Mouse (Mus musculus): ENCODE measurements around the gene Cyp2c38. TPM values are rescaled to one million over a fixed set of nuclear protein-coding genes. Genes with fewer than 3 reads are reported as not detected.
"Not testable (repeated sequence)": the region's sequence is repeated elsewhere in the genome, so short reads cannot be mapped to it uniquely, and the experiment has no call there.

The Cyp2c38 gene
- not detected in 2 replicates for total RNA-seq (2014; rRNA removed; ENCODE audit: low replicate concordance)
- not detected in 2 replicates for polyA plus RNA-seq (2015; fragmentation: Nextera tagmentation; extraction: Ambion mirVana)

- TF ChIP-seq CTCF (IDR thresholded peaks at IDR 0.05; ENCODE audit: low read depth): no peak
- TF ChIP-seq EP300 (IDR thresholded peaks at IDR 0.05; ENCODE audit: low read depth): no peak
- Histone ChIP-seq H3K4me1 (ENCODE audit: control insufficient read depth, insufficient read depth) (no peaks in the 10 kb centered on the region), H3K27me3 (ENCODE audit: control insufficient read depth, insufficient read depth, low read length) (no peaks in the 10 kb centered on the region), H3K9me3 (replicated peaks; ENCODE audit: control insufficient read depth, low read length) (0 out of 2 replicates have a peak, but pooled peaks cover 4% of the 10 kb centered on the region), H3K27ac (ENCODE audit: low read depth) (no peak within 1 kb of the TSS), H3K9ac (replicated peaks; ENCODE audit: low read depth, low read length) (no peak within 1 kb of the TSS), H3K4me3 (ENCODE audit: low read depth, low read length) (no peak within 1 kb of the TSS), H3K36me3 (replicated peaks; ENCODE audit: control insufficient read depth, insufficient read depth, low read length) (no peaks in the 10 kb centered on the region), H3K4me2 (ENCODE audit: low read depth, low read length) (no peak within 1 kb of the TSS)
- ATAC-seq (ENCODE audit: insufficient read depth, low read depth) (no peak), DNase-seq (ENCODE audit: low spot score) (no peak)
- WGBS: 68% methylated on average over 1 of the region's 1 CpGs
These were observed at the start of gene Cyp2c38 for GRCm38 (mm10) chr19:39462941-39463340. Gene Cyp2c38, minus strand, starts transcription at chr19:39463075.

- H3K4me2 ChIP-seq (ENCODE audit: low read depth, low read length): no peak within 1 kb of the TSS
- no peaks in the 10 kb centered on the region for H3K36me3 ChIP-seq (replicated peaks; ENCODE audit: control insufficient read depth, insufficient read depth, low read length)
- no peak for DNase-seq (ENCODE audit: low spot score)
- no peak within 1 kb of the TSS for H3K4me3 ChIP-seq (ENCODE audit: low read depth, low read length)
- no peaks in the 10 kb centered on the region for H3K4me1 ChIP-seq (ENCODE audit: control insufficient read depth, insufficient read depth)
- no peak for TF ChIP-seq EP300 (IDR thresholded peaks at IDR 0.05; ENCODE audit: low read depth)
- TF ChIP-seq CTCF (IDR thresholded peaks at IDR 0.05; ENCODE audit: low read depth): no peak
- no peaks in the 10 kb centered on the region; the same call in 1 of the 2 replicates for H3K9me3 ChIP-seq (replicated peaks; ENCODE audit: control insufficient read depth, low read length)
- H3K9ac ChIP-seq (replicated peaks; ENCODE audit: low read depth, low read length): no peak within 1 kb of the TSS
- WGBS: 60% methylated on average over 4 of the region's 4 CpGs
- no peak for ATAC-seq (ENCODE audit: insufficient read depth, low read depth)
- H3K27ac ChIP-seq (ENCODE audit: low read depth): no peak within 1 kb of the TSS
- H3K27me3 ChIP-seq (ENCODE audit: control insufficient read depth, insufficient read depth, low read length): no peaks in the 10 kb centered on the region
These were observed 47.7 kb upstream of the Cyp2c38 start, which contains the start of gene Cyp2c39 for GRCm38 (mm10) chr19:39510534-39510933. Gene Cyp2c39, plus strand, starts transcription at chr19:39510862.

GRCm38 (mm10) chr19:39509533-39509932 lies 46.7 kb upstream of the Cyp2c38 start:
- H3K4me3 ChIP-seq (ENCODE audit: low read depth, low read length): no peak overlapping the region
- no peak for ATAC-seq (ENCODE audit: insufficient read depth, low read depth)
- no peak for DNase-seq (ENCODE audit: low spot score)
- H3K36me3 ChIP-seq (replicated peaks; ENCODE audit: control insufficient read depth, insufficient read depth, low read length): no peaks in the 10 kb centered on the region
- no peaks in the 10 kb centered on the region for H3K4me1 ChIP-seq (ENCODE audit: control insufficient read depth, insufficient read depth)
- no peaks in the 10 kb centered on the region; the same call in 1 of the 2 replicates for H3K9me3 ChIP-seq (replicated peaks; ENCODE audit: control insufficient read depth, low read length)
- 46% methylated on average over 1 of the region's 1 CpGs for WGBS
- H3K27me3 ChIP-seq (ENCODE audit: control insufficient read depth, insufficient read depth, low read length): no peaks in the 10 kb centered on the region
- H3K4me2 ChIP-seq (ENCODE audit: low read depth, low read length): no peak overlapping the region
- no peak overlapping the region for H3K27ac ChIP-seq (ENCODE audit: low read depth)
- no peak overlapping the region for H3K9ac ChIP-seq (replicated peaks; ENCODE audit: low read depth, low read length)
- TF ChIP-seq CTCF (IDR thresholded peaks at IDR 0.05; ENCODE audit: low read depth): no peak
- TF ChIP-seq EP300 (IDR thresholded peaks at IDR 0.05; ENCODE audit: low read depth): no peak

GRCm38 (mm10) chr19:39506341-39506740 lies 43.5 kb upstream of the Cyp2c38 start:
- Histone ChIP-seq H3K9me3 (replicated peaks; ENCODE audit: control insufficient read depth, low read length) (no peaks in the 10 kb centered on the region; the same call in 1 of the 2 replicates), H3K27ac (ENCODE audit: low read depth) (no peak overlapping the region), H3K4me1 (ENCODE audit: control insufficient read depth, insufficient read depth) (no peaks in the 10 kb centered on the region), H3K9ac (replicated peaks; ENCODE audit: low read depth, low read length) (no peak overlapping the region), H3K27me3 (ENCODE audit: control insufficient read depth, insufficient read depth, low read length) (no peaks in the 10 kb centered on the region), H3K4me2 (ENCODE audit: low read depth, low read length) (no peak overlapping the region), H3K4me3 (ENCODE audit: low read depth, low read length) (no peak overlapping the region), H3K36me3 (replicated peaks; ENCODE audit: control insufficient read depth, insufficient read depth, low read length) (no peaks in the 10 kb centered on the region)
- ATAC-seq (ENCODE audit: insufficient read depth, low read depth) (no peak), DNase-seq (ENCODE audit: low spot score) (no peak)
- TF ChIP-seq CTCF (IDR thresholded peaks at IDR 0.05; ENCODE audit: low read depth) (no peak), EP300 (IDR thresholded peaks at IDR 0.05; ENCODE audit: low read depth) (no peak)

GRCm38 (mm10) chr19:39483961-39484360 lies 21.1 kb upstream of the Cyp2c38 start:
- H3K27me3 ChIP-seq (ENCODE audit: control insufficient read depth, insufficient read depth, low read length); DNase-seq (ENCODE audit: low spot score); H3K4me3 ChIP-seq (ENCODE audit: low read depth, low read length); H3K36me3 ChIP-seq (replicated peaks; ENCODE audit: control insufficient read depth, insufficient read depth, low read length); H3K4me1 ChIP-seq (ENCODE audit: control insufficient read depth, insufficient read depth); H3K4me2 ChIP-seq (ENCODE audit: low read depth, low read length); ATAC-seq (ENCODE audit: insufficient read depth, low read depth); H3K9ac ChIP-seq (replicated peaks; ENCODE audit: low read depth, low read length); H3K27ac ChIP-seq (ENCODE audit: low read depth): not testable (repeated sequence)
- WGBS: 80% methylated on average over 1 of the region's 1 CpGs
- peaks cover 19% of the 10 kb centered on the region for H3K9me3 ChIP-seq (replicated peaks; ENCODE audit: control insufficient read depth, low read length)

GRCm38 (mm10) chr19:39463923-39464322 lies 1.0 kb upstream of the Cyp2c38 start:
- Histone ChIP-seq H3K27me3 (ENCODE audit: control insufficient read depth, insufficient read depth, low read length) (no peaks in the 10 kb centered on the region), H3K9ac (replicated peaks; ENCODE audit: low read depth, low read length) (no peak overlapping the region), H3K36me3 (replicated peaks; ENCODE audit: control insufficient read depth, insufficient read depth, low read length) (no peaks in the 10 kb centered on the region), H3K4me2 (ENCODE audit: low read depth, low read length) (no peak overlapping the region), H3K4me1 (ENCODE audit: control insufficient read depth, insufficient read depth) (no peaks in the 10 kb centered on the region), H3K4me3 (ENCODE audit: low read depth, low read length) (no peak overlapping the region), H3K9me3 (replicated peaks; ENCODE audit: control insufficient read depth, low read length) (no peaks in the 10 kb centered on the region), H3K27ac (ENCODE audit: low read depth) (no peak overlapping the region)
- no peak for DNase-seq (ENCODE audit: low spot score)
- TF ChIP-seq EP300 (IDR thresholded peaks at IDR 0.05; ENCODE audit: low read depth) (no peak), CTCF (IDR thresholded peaks at IDR 0.05; ENCODE audit: low read depth) (no peak)
- ATAC-seq (ENCODE audit: insufficient read depth, low read depth): no peak

Other genes starting within 250 kb of the Cyp2c38 start
- not detected in 2 replicates for gene Cyp2c29, start 193.7 kb downstream of the Cyp2c38 start, total RNA-seq (2014; rRNA removed; ENCODE audit: low replicate concordance)
- gene Cyp2c29, start 193.7 kb downstream of the Cyp2c38 start, polyA plus RNA-seq (2015; fragmentation: Nextera tagmentation; extraction: Ambion mirVana): not detected in 2 replicates
- gene Cyp2c39, start 47.8 kb upstream of the Cyp2c38 start, total RNA-seq (2014; rRNA removed; ENCODE audit: low replicate concordance): not detected in 2 replicates
- gene Cyp2c39, start 47.8 kb upstream of the Cyp2c38 start, polyA plus RNA-seq (2015; fragmentation: Nextera tagmentation; extraction: Ambion mirVana): not detected in 2 replicates
- not detected in 2 replicates for gene Cyp2c67, start 186.0 kb upstream of the Cyp2c38 start, total RNA-seq (2014; rRNA removed; ENCODE audit: low replicate concordance)
- gene Cyp2c67, start 186.0 kb upstream of the Cyp2c38 start, polyA plus RNA-seq (2015; fragmentation: Nextera tagmentation; extraction: Ambion mirVana): not detected in 2 replicates